Mouse (Mus musculus) MEL (cell line): ENCODE data around the gene Daam1.

Source experiments
- CTCF ChIP-seq, 3 experiments: IDR thresholded peaks in 2 of 3; conservative IDR thresholded peaks in 1 of 3; 2 replicates each; pipeline ENCODE4 v1.5.1; 2011 to 2012; ENCODE audit warnings: low read length in 3 of 3, low read depth in 2 of 3, mild to moderate bottlenecking in 2 of 3, improper control_type of control experiment in 1 of 3, inconsistent platforms in 1 of 3, mixed read lengths in 1 of 3, moderate library complexity in 1 of 3; ENCODE audit not compliant: control insufficient read depth in 1 of 3, insufficient read depth in 1 of 3, poor library complexity in 1 of 3, severe bottlenecking in 1 of 3
- EP300 ChIP-seq, 2 experiments: IDR thresholded peaks; 2 replicates each; pipeline ENCODE4 v1.6.1; 2011; ENCODE audit warnings: improper control_type of control experiment in 2 of 2, low read length in 2 of 2, low read depth in 1 of 2, mild to moderate bottlenecking in 1 of 2
- MYC ChIP-seq: IDR thresholded peaks from 2 replicates; pipeline ENCODE4 v1.6.1; 2011; ENCODE audit warnings: low read depth, mild to moderate bottlenecking, low read length, improper control_type of control experiment, moderate library complexity
- POLR2AphosphoS5 ChIP-seq: IDR thresholded peaks from 2 replicates; pipeline ENCODE4 v1.6.1; 2012; ENCODE audit warnings: low read depth, borderline replicate concordance, mild to moderate bottlenecking, inconsistent platforms, low read length, moderate library complexity, mixed read lengths

DNA sequence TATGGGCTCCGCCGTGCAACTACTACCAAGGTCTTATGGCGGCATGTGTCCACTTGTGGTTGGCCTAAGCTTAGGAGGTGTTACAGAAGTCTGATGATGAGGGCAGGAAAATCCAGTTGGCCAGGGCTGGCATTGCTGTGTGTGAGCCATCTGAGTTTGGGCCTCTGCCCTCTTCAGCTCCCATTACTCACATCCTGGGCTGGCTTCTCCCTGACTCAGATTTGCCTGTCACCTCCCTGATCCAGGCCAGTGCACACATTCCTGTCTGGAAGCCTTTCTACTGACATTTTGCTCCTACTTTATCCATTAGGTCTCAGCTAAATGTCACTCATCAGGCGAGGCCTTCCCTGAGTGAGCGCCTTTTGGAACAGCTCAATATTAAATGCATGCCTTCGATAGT is 57.5 kb downstream of the Daam1 start:
- TF ChIP-seq EP300 (IDR thresholded peaks at IDR 0.05; ENCODE audit: low read depth in 1 of 2, low read length in 2 of 2) (no peak), MYC (no peak), CTCF (IDR thresholded peaks at IDR 0.05 in 2 of 3, conservative IDR thresholded peaks at IDR 0.05 in 1 of 3; ENCODE audit: control insufficient read depth in 1 of 3, insufficient read depth in 1 of 3, low read depth in 2 of 3, low read length in 3 of 3, poor library complexity in 1 of 3, severe bottlenecking in 1 of 3) (no peak), POLR2AphosphoS5 (no peak)
